Mouse (Mus musculus): ENCODE measurements around the gene Usp43. TPM values are rescaled to one million over a fixed set of nuclear protein-coding genes. Genes with fewer than 3 reads are reported as not detected.

The Usp43 gene
- polyA plus RNA-seq, 1 experiment = not detected

DNA sequence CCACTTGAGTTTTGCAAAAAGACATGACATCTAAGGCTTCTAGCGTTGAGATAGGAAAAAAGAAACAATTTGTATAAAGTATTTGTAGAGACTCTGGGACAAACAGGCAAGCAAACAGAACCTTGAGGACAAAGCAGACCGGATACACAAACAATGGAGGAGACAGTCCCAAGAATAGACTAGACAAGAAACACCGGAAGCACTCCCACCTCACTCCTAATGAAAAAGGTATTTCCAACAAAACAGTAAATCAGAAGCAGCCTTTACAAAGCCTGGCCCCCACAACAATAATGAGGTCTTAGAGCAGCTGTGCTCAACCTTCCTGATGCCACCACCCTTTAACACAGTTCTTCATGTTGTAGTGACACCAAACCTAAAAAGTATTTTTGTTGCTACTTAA, 4.8 kb downstream of the Usp43 start:
- Histone ChIP-seq H3K9me3 (ENCODE audit: control insufficient read depth, low read length) (peaks cover 2% of the 10 kb centered on the region; the same call in 1 of the 2 replicates), H3K4me3 (replicated peaks) (no peak overlapping the region), H3K4me1 (ENCODE audit: control insufficient read depth) (peaks cover 5% of the 10 kb centered on the region), H3K27me3 (ENCODE audit: control insufficient read depth) (peaks cover 32% of the 10 kb centered on the region), H3K36me3 (ENCODE audit: control insufficient read depth) (no peaks in the 10 kb centered on the region)
- TF ChIP-seq GATA1 (IDR thresholded peaks at IDR 0.05; ENCODE audit: low read length) = no peak

DNA sequence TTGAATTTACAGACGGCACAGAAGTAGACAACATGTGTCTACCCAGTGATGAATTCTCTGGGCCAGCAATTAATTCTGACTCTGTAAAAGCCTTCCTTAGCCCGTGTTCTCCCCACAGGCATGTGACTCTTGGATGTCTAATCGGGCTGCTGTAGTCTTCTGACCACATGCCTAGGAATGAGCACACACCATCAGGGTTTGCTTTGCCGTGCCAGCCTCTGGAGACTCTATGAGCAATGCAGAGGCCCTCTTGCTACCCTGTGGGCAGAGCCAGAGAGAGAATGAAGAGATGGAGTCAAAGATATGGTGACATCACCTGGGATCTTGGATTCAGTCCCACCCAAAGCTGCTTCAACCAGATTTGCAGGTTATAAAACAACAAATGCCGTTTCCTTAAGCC, 10.9 kb downstream of the Usp43 start:
- Histone ChIP-seq H3K27me3 (ENCODE audit: control insufficient read depth) (no peaks in the 10 kb centered on the region), H3K4me3 (replicated peaks) (no peak overlapping the region)
- TF ChIP-seq GATA1 (IDR thresholded peaks at IDR 0.05; ENCODE audit: low read length) (no peak), TAL1 (IDR thresholded peaks at IDR 0.05; ENCODE audit: low read length) (no peak)

DNA sequence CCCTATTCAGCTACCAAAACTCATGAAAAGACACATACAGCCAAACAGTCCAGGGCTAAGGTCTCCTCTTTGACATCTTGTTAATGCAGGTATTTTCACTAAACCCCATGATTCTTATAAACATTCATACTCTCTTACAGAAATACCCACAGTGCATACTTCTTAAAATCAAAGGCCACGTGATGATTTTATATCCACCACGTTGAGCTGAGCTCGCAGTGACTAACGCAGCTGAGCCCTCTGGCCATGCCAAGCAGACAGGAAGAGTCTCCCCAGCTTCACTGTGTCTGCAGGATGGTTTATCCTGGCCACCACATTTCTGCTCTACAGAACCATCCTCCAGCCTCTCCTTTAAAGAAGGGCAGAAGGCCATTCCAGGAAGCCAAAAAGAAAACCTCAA, 18.2 kb downstream of the Usp43 start:
- no peak overlapping the region for H3K4me3 ChIP-seq (replicated peaks)
- TF ChIP-seq TAL1 (IDR thresholded peaks at IDR 0.05; ENCODE audit: low read length) (no peak), GATA1 (IDR thresholded peaks at IDR 0.05; ENCODE audit: low read length) (no peak)

More for the DNA sequence above, 10.9 kb downstream of the Usp43 start:
- H3K36me3 ChIP-seq (ENCODE audit: control insufficient read depth) = no peaks in the 10 kb centered on the region
- no peaks in the 10 kb centered on the region for H3K9me3 ChIP-seq (ENCODE audit: control insufficient read depth, low read length)
- no peaks in the 10 kb centered on the region for H3K4me1 ChIP-seq (ENCODE audit: control insufficient read depth)

DNA sequence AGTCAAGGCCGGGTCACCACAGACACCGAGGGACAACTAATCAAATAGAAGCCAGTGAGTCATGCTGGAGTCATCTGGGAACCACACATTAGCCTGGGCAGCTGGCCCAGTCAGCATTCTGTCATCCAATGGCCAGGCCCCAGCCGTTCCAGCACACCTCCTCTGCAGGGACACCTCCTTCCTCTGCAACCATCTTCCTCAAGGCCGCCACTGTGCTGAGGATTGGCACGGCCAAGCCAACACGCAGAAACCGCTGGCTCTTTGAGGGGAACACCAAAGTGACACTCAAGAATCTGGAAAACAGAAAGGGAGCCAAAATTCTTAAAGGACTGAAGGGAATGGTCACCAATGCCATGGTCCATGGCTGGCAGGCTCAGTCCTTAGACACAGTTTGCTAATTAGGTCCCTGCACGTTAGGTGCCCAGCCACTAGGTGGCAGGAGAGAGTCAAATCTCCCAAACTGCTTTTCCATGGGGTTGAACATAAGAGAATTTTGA, 24.8 kb downstream of the Usp43 start:
- Histone ChIP-seq H3K4me3 (replicated peaks) (no peak overlapping the region), H3K9me3 (ENCODE audit: control insufficient read depth, low read length) (no peaks in the 10 kb centered on the region), H3K4me1 (ENCODE audit: control insufficient read depth) (no peaks in the 10 kb centered on the region), H3K36me3 (ENCODE audit: control insufficient read depth) (no peaks in the 10 kb centered on the region), H3K27me3 (ENCODE audit: control insufficient read depth) (no peaks in the 10 kb centered on the region)
- TF ChIP-seq TAL1 (IDR thresholded peaks at IDR 0.05; ENCODE audit: low read length) = no peak
- TF ChIP-seq GATA1 (IDR thresholded peaks at IDR 0.05; ENCODE audit: low read length) = no peak

More for the DNA sequence above, 18.2 kb downstream of the Usp43 start:
- no peaks in the 10 kb centered on the region for H3K36me3 ChIP-seq (ENCODE audit: control insufficient read depth)
- H3K27me3 ChIP-seq (ENCODE audit: control insufficient read depth) = no peaks in the 10 kb centered on the region
- H3K9me3 ChIP-seq (ENCODE audit: control insufficient read depth, low read length) = no peaks in the 10 kb centered on the region
- H3K4me1 ChIP-seq (ENCODE audit: control insufficient read depth) = no peaks in the 10 kb centered on the region

DNA sequence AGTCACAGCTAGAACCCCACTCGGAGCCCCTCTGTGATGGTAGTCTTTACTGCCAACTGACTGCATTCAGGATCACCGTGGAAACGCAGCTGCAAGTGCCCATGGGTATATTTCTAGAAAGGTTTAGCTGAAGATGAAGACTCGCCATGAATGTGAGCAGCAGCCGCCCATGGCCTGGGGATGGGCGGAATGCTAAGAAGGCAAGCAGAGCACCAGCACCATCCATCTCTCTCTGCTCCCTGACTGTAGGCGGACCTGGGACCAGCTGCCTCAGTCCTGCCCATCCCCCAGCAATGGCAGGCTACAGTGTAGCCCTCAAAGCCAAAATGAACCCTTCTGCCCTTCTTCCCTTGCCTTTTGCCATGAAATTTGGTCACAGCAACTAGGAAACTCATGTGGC, 26.3 kb downstream of the Usp43 start:
- Histone ChIP-seq H3K4me1 (ENCODE audit: control insufficient read depth) (no peaks in the 10 kb centered on the region), H3K9me3 (ENCODE audit: control insufficient read depth, low read length) (no peaks in the 10 kb centered on the region), H3K36me3 (ENCODE audit: control insufficient read depth) (no peaks in the 10 kb centered on the region), H3K4me3 (replicated peaks) (no peak overlapping the region), H3K27me3 (ENCODE audit: control insufficient read depth) (no peaks in the 10 kb centered on the region)
- TF ChIP-seq GATA1 (IDR thresholded peaks at IDR 0.05; ENCODE audit: low read length) (no peak), TAL1 (IDR thresholded peaks at IDR 0.05; ENCODE audit: low read length) (no peak)

DNA sequence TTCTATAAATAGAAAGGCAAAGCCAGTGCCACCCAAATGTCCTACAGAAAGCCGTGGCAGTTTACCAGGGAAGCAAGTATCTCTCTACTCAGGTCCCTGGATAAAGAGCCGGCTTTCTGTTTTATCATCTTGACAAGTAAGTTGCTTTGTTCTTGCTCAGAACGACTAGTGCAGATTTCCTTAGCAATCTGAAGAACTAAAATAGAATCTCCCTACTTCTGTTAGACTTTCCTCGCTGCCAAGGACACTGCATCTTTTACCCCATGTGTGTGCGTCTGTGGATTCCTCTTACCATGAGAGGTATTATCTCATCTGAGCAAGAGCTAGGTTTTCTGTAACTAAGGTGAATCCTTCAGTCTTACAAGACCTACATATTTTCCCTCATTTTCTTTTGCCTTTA, 33.4 kb downstream of the Usp43 start:
- H3K4me1 ChIP-seq (ENCODE audit: control insufficient read depth) = no peaks in the 10 kb centered on the region
- no peaks in the 10 kb centered on the region for H3K36me3 ChIP-seq (ENCODE audit: control insufficient read depth)
- no peaks in the 10 kb centered on the region for H3K27me3 ChIP-seq (ENCODE audit: control insufficient read depth)
- TF ChIP-seq GATA1 (IDR thresholded peaks at IDR 0.05; ENCODE audit: low read length) (no peak), TAL1 (IDR thresholded peaks at IDR 0.05; ENCODE audit: low read length) (no peak)
- no peak overlapping the region for H3K4me3 ChIP-seq (replicated peaks)
- no peaks in the 10 kb centered on the region; the same call in 1 of the 2 replicates for H3K9me3 ChIP-seq (ENCODE audit: control insufficient read depth, low read length)

DNA sequence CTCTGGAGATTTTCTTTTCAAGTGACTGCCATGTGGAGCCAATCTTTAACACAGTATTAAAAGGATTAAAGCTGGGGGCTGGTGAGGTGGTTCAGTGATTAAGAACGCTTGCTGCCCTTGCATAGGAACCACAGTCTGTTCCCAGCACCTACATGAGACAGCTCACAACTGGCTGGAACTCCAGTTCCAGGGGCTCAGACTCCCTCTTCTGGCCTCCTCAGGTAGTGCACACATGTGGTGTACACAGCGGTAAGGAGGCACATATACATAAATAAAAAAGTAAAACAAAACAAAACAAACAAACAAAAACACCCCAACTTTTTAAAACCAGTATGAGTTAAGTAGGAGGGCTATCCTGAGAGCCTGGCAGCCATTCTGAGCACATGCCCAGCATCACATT, 36.0 kb downstream of the Usp43 start:
- H3K9me3 ChIP-seq (ENCODE audit: control insufficient read depth, low read length) = no peaks in the 10 kb centered on the region; the same call in 1 of the 2 replicates
- no peaks in the 10 kb centered on the region for H3K27me3 ChIP-seq (ENCODE audit: control insufficient read depth)
- no peak overlapping the region for H3K4me3 ChIP-seq (replicated peaks)
- H3K36me3 ChIP-seq (ENCODE audit: control insufficient read depth) = no peaks in the 10 kb centered on the region
- TF ChIP-seq GATA1 (IDR thresholded peaks at IDR 0.05; ENCODE audit: low read length) (no peak), TAL1 (IDR thresholded peaks at IDR 0.05; ENCODE audit: low read length) (no peak)
- no peaks in the 10 kb centered on the region for H3K4me1 ChIP-seq (ENCODE audit: control insufficient read depth)

DNA sequence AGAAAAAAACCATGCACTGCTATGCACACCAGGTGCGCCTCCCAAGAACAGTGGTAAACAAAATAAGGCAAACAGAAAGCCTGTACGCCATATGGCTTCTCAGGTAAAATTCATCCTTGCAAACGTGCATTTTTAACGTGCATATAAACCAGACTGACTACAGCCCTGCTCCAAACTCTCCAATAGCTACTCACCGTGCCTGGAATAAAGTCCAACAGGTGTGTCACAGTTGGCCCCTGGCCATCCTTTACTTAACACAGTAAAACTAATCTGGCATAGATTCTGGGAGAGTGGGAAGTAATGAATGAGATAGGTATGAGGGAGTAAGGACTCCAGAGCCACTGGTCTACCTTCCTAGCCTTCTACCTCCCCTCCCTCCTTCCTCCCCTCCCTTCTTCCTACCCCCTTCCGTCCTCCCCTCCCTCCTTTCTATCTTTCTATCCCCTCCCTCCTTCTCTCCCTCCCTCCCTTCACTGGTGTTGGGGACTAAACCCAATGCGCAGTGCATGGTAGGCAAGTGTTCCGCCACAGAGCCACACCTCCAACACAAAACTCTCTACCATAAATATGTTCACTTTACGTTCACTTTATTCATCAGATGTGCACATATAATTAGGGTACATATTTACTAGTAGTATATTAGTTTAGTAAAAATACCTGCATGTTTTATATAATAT, 56.3 kb downstream of the Usp43 start:
- no peaks in the 10 kb centered on the region for H3K9me3 ChIP-seq (ENCODE audit: control insufficient read depth, low read length)
- no peak overlapping the region for H3K4me3 ChIP-seq (replicated peaks)
- no peaks in the 10 kb centered on the region for H3K4me1 ChIP-seq (ENCODE audit: control insufficient read depth)
- no peaks in the 10 kb centered on the region for H3K36me3 ChIP-seq (ENCODE audit: control insufficient read depth)
- no peak for TF ChIP-seq GATA1 (IDR thresholded peaks at IDR 0.05; ENCODE audit: low read length)
- no peak for TF ChIP-seq TAL1 (IDR thresholded peaks at IDR 0.05; ENCODE audit: low read length)
- peaks cover 4% of the 10 kb centered on the region for H3K27me3 ChIP-seq (ENCODE audit: control insufficient read depth)

DNA sequence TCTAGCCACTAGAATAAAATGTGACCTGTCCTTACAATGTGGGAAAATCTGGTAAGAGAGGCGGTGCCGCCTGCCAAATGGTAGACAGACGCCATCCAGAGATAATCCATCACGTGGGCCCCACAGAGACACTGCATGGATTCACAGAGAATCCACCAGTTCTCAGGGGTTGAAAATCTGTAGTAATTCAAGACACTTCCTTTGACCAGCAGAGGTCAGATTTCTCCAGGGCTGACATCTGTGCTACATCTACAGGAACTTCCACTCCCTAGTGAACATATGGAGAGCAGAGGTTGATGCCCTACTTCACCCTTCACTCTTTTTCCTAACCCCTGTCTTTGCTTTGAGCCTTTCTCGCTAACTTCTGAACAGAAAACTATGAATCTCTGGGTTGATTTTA, 56.9 kb downstream of the Usp43 start:
- Histone ChIP-seq H3K36me3 (ENCODE audit: control insufficient read depth) (no peaks in the 10 kb centered on the region), H3K4me3 (replicated peaks) (no peak overlapping the region)
- TF ChIP-seq TAL1 (IDR thresholded peaks at IDR 0.05; ENCODE audit: low read length) (no peak), GATA1 (IDR thresholded peaks at IDR 0.05; ENCODE audit: low read length) (no peak)

More for the DNA sequence above, 56.9 kb downstream of the Usp43 start:
- Histone ChIP-seq H3K4me1 (ENCODE audit: control insufficient read depth) (no peaks in the 10 kb centered on the region), H3K9me3 (ENCODE audit: control insufficient read depth, low read length) (no peaks in the 10 kb centered on the region), H3K27me3 (ENCODE audit: control insufficient read depth) (peaks cover 4% of the 10 kb centered on the region)

All from erythroblast, embryonic 14.5 days (primary cell).